Mouse (Mus musculus) liver, adult 2 months (tissue): Measurements from ENCODE around the gene Gm17359.

Experiments used
- CTCF ChIP-seq: fragments of 200-500 bp; IDR thresholded peaks from 2 replicates; pipeline ENCODE4 v1.5.1; 2011; ENCODE audit warnings: low read depth, low read length, control low read depth
- POLR2A ChIP-seq: fragments of 200-500 bp; IDR thresholded peaks from 2 replicates; pipeline ENCODE4 v1.6.1; 2011; ENCODE audit warnings: low read length, control low read depth; ENCODE audit not compliant: insufficient read depth; ENCODE audit errors: extremely low read depth

DNA sequence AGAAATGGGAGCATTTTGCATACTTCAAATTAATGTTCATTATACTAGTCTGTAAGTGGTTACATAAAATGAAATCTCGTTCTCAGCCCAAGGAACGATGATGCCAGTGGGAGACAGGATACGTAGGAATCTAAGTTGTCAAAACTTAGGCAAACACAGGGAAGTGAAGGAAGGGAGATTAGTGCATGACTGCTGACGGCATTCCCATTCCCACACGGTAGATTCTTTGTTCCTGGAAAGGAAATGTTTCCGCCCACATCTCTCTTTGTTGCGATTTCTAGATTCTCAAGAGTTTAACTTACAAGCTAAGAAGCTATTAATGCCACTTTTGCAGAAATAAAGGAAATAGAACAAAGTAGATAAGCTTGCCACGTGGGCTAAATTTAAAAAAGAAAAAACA, 29.6 kb downstream of the Gm17359 start:
- TF ChIP-seq POLR2A (no peak), CTCF (no peak)
